Mouse (Mus musculus): Measurements from ENCODE around the gene Btbd35f9. TPM values are rescaled to one million over a fixed set of nuclear protein-coding genes. Genes with fewer than 3 reads are reported as not detected.

Gene Btbd35f9
- polyA plus RNA-seq (2015; fragmentation: Nextera tagmentation; extraction: Ambion mirVana), result not detected in 2 replicates

GRCm38 (mm10) chrX:34161399-34161798, at the start of gene Btbd35f9:
Btbd35f9 (minus strand) TSS chrX:34161499.

Other genes starting within 250 kb of the Btbd35f9 start
- not detected in 2 replicates for gene Btbd35f6, start 205.0 kb downstream of the Btbd35f9 start, polyA plus RNA-seq (2015; fragmentation: Nextera tagmentation; extraction: Ambion mirVana)
- gene Gm21870, start 174.7 kb downstream of the Btbd35f9 start, polyA plus RNA-seq (2015; fragmentation: Nextera tagmentation; extraction: Ambion mirVana), result not detected in 2 replicates
- gene Spin2g, start 77.2 kb upstream of the Btbd35f9 start, polyA plus RNA-seq (2015; fragmentation: Nextera tagmentation; extraction: Ambion mirVana), result not detected in 2 replicates

All from urinary bladder, postnatal 0 days (tissue).